Mouse (Mus musculus): ENCODE data around the gene Acox3. TPM values are rescaled to one million over a fixed set of nuclear protein-coding genes. Genes with fewer than 3 reads are reported as not detected.
A peak's percentile ranks its signal among the peaks of the same experiment; 100 is the strongest.

Gene Acox3
- polyA plus RNA-seq, 1 experiment from 2014 or later, result 13.1 TPM

DNA sequence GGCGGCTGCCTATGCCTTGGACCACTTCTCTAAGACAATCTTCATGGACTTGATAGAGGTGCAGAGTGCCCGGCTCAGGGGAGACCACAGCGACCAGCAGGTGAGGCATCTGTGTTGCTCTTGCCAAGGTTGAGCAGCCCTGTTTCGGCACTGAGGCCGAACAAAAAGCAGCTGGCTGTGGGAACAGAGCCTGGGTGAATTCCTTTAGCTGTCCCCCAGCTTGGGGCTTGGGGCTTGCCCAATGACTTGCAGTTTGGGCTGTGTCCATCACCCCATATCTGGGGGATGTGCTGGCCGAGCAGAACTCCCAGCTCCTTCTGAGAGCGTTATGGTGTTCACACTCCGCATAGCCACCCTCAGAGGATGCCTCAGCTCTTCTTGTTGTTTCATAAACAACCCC is 18.7 kb downstream of the Acox3 start:
- H3K4me3 ChIP-seq (ENCODE audit: low read length), result no peak overlapping the region
- H3K27ac ChIP-seq (ENCODE audit: low read depth, low read length), result no peak overlapping the region
- H3K27me3 ChIP-seq (ENCODE audit: control insufficient read depth, insufficient read depth, low read length), result no peaks in the 10 kb centered on the region
- no peaks in the 10 kb centered on the region for H3K4me1 ChIP-seq (ENCODE audit: control insufficient read depth, insufficient read depth, low read length)
- no peak overlapping the region for H3K9ac ChIP-seq (ENCODE audit: low read depth, low read length)
- no peaks in the 10 kb centered on the region for H3K9me3 ChIP-seq (ENCODE audit: control insufficient read depth, low read length)
- no peak overlapping the region for H3K4me2 ChIP-seq (replicated peaks; ENCODE audit: low read depth, low read length)
- 93% methylated on average over 8 of the region's 8 CpGs for WGBS
- peaks cover 10% of the 10 kb centered on the region for H3K36me3 ChIP-seq (ENCODE audit: control insufficient read depth, insufficient read depth, low read length)
- ATAC-seq (ENCODE audit: low FRiP score, low TSS enrichment), result no peak

DNA sequence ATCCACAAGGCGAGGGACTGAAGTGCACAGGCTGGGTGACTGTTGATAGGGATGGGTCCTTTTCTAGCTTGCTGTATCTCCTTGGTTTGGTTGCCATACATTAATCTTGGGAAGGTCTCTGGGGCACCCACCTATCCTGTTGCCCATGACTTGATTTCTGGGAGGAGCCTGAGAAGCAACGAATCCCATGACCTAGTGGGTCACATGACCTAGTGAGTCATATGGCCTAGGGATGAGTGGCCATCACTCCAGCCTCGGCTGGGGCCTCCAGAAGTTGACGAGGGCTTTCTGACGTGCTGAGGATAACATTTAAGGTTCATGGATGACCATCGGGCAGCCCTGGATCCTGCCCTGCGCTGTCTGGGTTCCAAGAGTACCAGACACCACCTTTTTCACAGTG is 22.5 kb downstream of the Acox3 start:
- Histone ChIP-seq H3K36me3 (ENCODE audit: control insufficient read depth, insufficient read depth, low read length) (peaks cover 10% of the 10 kb centered on the region), H3K4me2 (replicated peaks; ENCODE audit: low read depth, low read length) (no peak overlapping the region), H3K9me3 (ENCODE audit: control insufficient read depth, low read length) (no peaks in the 10 kb centered on the region), H3K9ac (ENCODE audit: low read depth, low read length) (no peak overlapping the region), H3K4me3 (ENCODE audit: low read length) (no peak overlapping the region), H3K27ac (ENCODE audit: low read depth, low read length) (no peak overlapping the region), H3K4me1 (ENCODE audit: control insufficient read depth, insufficient read depth, low read length) (peaks cover 15% of the 10 kb centered on the region), H3K27me3 (ENCODE audit: control insufficient read depth, insufficient read depth, low read length) (no peaks in the 10 kb centered on the region)
- WGBS, result 82% methylated on average over 7 of the region's 7 CpGs
- no peak for ATAC-seq (ENCODE audit: low FRiP score, low TSS enrichment)

DNA sequence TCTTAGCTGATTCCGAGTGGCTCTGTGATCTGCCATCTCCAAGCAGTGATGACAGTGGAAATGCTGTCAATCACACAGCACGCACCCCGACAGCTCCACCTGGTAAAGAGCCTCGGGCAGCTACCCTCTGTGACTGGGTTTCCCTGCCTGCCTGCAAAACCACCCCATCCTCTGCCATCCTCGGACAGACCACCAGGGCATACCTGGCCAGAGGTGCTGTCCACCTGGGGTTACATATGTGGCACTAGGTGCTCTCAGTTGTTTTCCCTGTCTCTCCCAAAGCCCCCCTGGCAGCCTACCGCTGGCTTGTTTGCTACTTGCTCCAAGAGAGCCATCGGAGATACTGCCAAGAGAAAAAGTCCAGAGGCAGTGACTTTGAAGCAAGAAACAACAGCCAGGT is 24.0 kb downstream of the Acox3 start:
- Histone ChIP-seq H3K4me1 (ENCODE audit: control insufficient read depth, insufficient read depth, low read length) (peaks cover 15% of the 10 kb centered on the region), H3K27me3 (ENCODE audit: control insufficient read depth, insufficient read depth, low read length) (no peaks in the 10 kb centered on the region), H3K4me3 (ENCODE audit: low read length) (no peak overlapping the region), H3K4me2 (replicated peaks; ENCODE audit: low read depth, low read length) (no peak overlapping the region), H3K9ac (ENCODE audit: low read depth, low read length) (no peak overlapping the region), H3K9me3 (ENCODE audit: control insufficient read depth, low read length) (no peaks in the 10 kb centered on the region), H3K27ac (ENCODE audit: low read depth, low read length) (no peak overlapping the region), H3K36me3 (ENCODE audit: control insufficient read depth, insufficient read depth, low read length) (peaks cover 4% of the 10 kb centered on the region)
- ATAC-seq (ENCODE audit: low FRiP score, low TSS enrichment), result no peak
- WGBS, result 89% methylated on average over 7 of the region's 7 CpGs

DNA sequence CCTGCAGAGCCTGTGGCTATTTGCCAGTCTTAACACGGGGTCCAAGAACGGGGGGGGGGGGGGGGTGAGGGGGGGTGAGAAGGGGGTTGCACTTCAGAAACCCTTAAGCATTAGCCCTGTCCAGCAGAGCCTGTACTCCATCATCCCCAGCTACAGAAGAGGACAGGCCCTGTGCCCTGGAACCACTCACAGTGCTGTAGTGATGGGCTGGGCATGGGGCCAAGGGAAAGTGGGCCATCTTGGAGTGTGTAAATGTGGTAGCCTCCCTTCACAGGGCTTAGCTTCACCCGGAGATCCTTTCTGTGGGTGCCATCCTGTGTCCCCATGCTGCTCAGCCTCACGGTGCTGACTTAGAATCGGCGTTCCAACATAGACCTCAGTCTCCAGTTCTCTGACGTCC is 24.9 kb downstream of the Acox3 start:
- 82% methylated on average over 7 of the region's 7 CpGs for WGBS
- Histone ChIP-seq H3K4me2 (replicated peaks; ENCODE audit: low read depth, low read length) (no peak overlapping the region), H3K27me3 (ENCODE audit: control insufficient read depth, insufficient read depth, low read length) (no peaks in the 10 kb centered on the region), H3K9ac (ENCODE audit: low read depth, low read length) (no peak overlapping the region), H3K4me3 (ENCODE audit: low read length) (no peak overlapping the region), H3K36me3 (ENCODE audit: control insufficient read depth, insufficient read depth, low read length) (no peaks in the 10 kb centered on the region; the same call in 1 of the 2 replicates), H3K9me3 (ENCODE audit: control insufficient read depth, low read length) (no peaks in the 10 kb centered on the region), H3K27ac (ENCODE audit: low read depth, low read length) (no peak overlapping the region), H3K4me1 (ENCODE audit: control insufficient read depth, insufficient read depth, low read length) (peaks cover 15% of the 10 kb centered on the region)
- no peak for ATAC-seq (ENCODE audit: low FRiP score, low TSS enrichment)

GRCm38 (mm10) chr5:35608559-35608958 is 25.7 kb downstream of the Acox3 start:
- Histone ChIP-seq H3K4me2 (replicated peaks; ENCODE audit: low read depth, low read length) (no peak overlapping the region), H3K9ac (ENCODE audit: low read depth, low read length) (no peak overlapping the region), H3K9me3 (ENCODE audit: control insufficient read depth, low read length) (no peaks in the 10 kb centered on the region), H3K4me3 (ENCODE audit: low read length) (no peak overlapping the region), H3K27me3 (ENCODE audit: control insufficient read depth, insufficient read depth, low read length) (no peaks in the 10 kb centered on the region), H3K27ac (ENCODE audit: low read depth, low read length) (peak overlapping the region; percentile 52; the same call in 1 of the 2 replicates), H3K36me3 (ENCODE audit: control insufficient read depth, insufficient read depth, low read length) (no peaks in the 10 kb centered on the region; the same call in 1 of the 2 replicates), H3K4me1 (ENCODE audit: control insufficient read depth, insufficient read depth, low read length) (peaks cover 15% of the 10 kb centered on the region)
- no peak for ATAC-seq (ENCODE audit: low FRiP score, low TSS enrichment)
- WGBS, result 84% methylated on average over 5 of the region's 5 CpGs

- Histone ChIP-seq H3K4me3 (ENCODE audit: low read length) (no peak overlapping the region), H3K4me2 (replicated peaks; ENCODE audit: low read depth, low read length) (peak overlapping the region; percentile 11; the same call in 1 of the 2 replicates), H3K9me3 (ENCODE audit: control insufficient read depth, low read length) (no peaks in the 10 kb centered on the region), H3K4me1 (ENCODE audit: control insufficient read depth, insufficient read depth, low read length) (peaks cover 15% of the 10 kb centered on the region), H3K9ac (ENCODE audit: low read depth, low read length) (no peak overlapping the region), H3K36me3 (ENCODE audit: control insufficient read depth, insufficient read depth, low read length) (no peaks in the 10 kb centered on the region; the same call in 1 of the 2 replicates), H3K27me3 (ENCODE audit: control insufficient read depth, insufficient read depth, low read length) (no peaks in the 10 kb centered on the region), H3K27ac (ENCODE audit: low read depth, low read length) (peak overlapping the region; percentile 52; the same call in 1 of the 2 replicates)
- WGBS, result 11% methylated on average over 12 of the region's 12 CpGs
- peak; percentile 89 for ATAC-seq (ENCODE audit: low FRiP score, low TSS enrichment)
Measured at GRCm38 (mm10) chr5:35609381-35609780, 26.5 kb downstream of the Acox3 start.

GRCm38 (mm10) chr5:35609971-35610370 is 27.1 kb downstream of the Acox3 start:
- Histone ChIP-seq H3K4me2 (replicated peaks; ENCODE audit: low read depth, low read length) (no peak overlapping the region), H3K27me3 (ENCODE audit: control insufficient read depth, insufficient read depth, low read length) (no peaks in the 10 kb centered on the region), H3K9me3 (ENCODE audit: control insufficient read depth, low read length) (no peaks in the 10 kb centered on the region), H3K27ac (ENCODE audit: low read depth, low read length) (no peak overlapping the region), H3K9ac (ENCODE audit: low read depth, low read length) (no peak overlapping the region), H3K4me3 (ENCODE audit: low read length) (no peak overlapping the region), H3K36me3 (ENCODE audit: control insufficient read depth, insufficient read depth, low read length) (no peaks in the 10 kb centered on the region), H3K4me1 (ENCODE audit: control insufficient read depth, insufficient read depth, low read length) (peaks cover 15% of the 10 kb centered on the region)
- WGBS, result 59% methylated on average over 2 of the region's 2 CpGs
- ATAC-seq (ENCODE audit: low FRiP score, low TSS enrichment), result 0 out of 2 replicates have a peak, but pooled peaks have one; percentile 17

DNA sequence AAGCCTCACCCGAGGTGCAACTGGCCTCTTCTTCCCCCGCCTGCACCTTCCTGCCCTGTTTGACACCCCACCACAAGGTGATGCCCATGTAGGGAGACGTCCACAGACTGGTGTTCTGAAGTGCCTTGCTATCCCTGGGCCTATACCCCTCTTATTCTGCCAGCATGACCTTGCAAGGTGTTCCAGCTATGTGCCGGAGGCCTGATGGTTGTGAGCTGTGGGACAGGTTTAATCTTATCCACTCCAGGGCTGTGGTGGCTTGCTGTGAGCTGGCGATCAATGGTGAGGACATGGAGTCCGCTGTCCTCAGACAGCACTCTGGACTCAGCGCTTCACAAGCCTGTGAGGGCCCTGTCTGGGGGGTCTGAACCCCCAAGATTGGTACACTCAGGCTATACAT is 27.5 kb downstream of the Acox3 start:
- Histone ChIP-seq H3K27me3 (ENCODE audit: control insufficient read depth, insufficient read depth, low read length) (no peaks in the 10 kb centered on the region), H3K4me2 (replicated peaks; ENCODE audit: low read depth, low read length) (no peak overlapping the region), H3K4me1 (ENCODE audit: control insufficient read depth, insufficient read depth, low read length) (peaks cover 15% of the 10 kb centered on the region), H3K9me3 (ENCODE audit: control insufficient read depth, low read length) (no peaks in the 10 kb centered on the region), H3K9ac (ENCODE audit: low read depth, low read length) (no peak overlapping the region), H3K4me3 (ENCODE audit: low read length) (no peak overlapping the region), H3K36me3 (ENCODE audit: control insufficient read depth, insufficient read depth, low read length) (no peaks in the 10 kb centered on the region), H3K27ac (ENCODE audit: low read depth, low read length) (no peak overlapping the region)
- WGBS, result 93% methylated on average over 7 of the region's 7 CpGs
- no peak for ATAC-seq (ENCODE audit: low FRiP score, low TSS enrichment)

DNA sequence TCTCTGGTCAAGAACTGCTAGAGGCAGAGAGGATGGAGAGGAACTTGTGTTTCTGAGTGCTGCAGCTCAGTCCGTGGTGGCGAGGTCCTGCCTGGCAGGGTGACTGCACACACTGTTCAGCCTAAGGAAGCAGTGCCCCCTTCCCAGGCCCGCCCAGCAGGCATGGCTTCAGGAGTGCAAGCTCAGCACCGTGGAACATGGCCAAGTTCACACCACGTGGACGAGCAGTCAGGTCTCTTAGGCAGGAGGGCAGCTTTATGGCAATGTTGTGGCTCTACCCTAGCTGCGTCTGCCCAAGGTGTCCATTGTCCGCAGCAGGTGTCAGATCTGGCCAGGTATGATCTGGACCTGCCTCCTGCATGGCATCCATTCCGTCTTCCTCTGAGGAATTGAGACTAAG is 28.3 kb downstream of the Acox3 start:
- Histone ChIP-seq H3K27ac (ENCODE audit: low read depth, low read length) (no peak overlapping the region), H3K4me1 (ENCODE audit: control insufficient read depth, insufficient read depth, low read length) (peaks cover 15% of the 10 kb centered on the region), H3K4me2 (replicated peaks; ENCODE audit: low read depth, low read length) (no peak overlapping the region), H3K27me3 (ENCODE audit: control insufficient read depth, insufficient read depth, low read length) (no peaks in the 10 kb centered on the region), H3K4me3 (ENCODE audit: low read length) (no peak overlapping the region), H3K9ac (ENCODE audit: low read depth, low read length) (no peak overlapping the region), H3K36me3 (ENCODE audit: control insufficient read depth, insufficient read depth, low read length) (no peaks in the 10 kb centered on the region), H3K9me3 (ENCODE audit: control insufficient read depth, low read length) (no peaks in the 10 kb centered on the region)
- ATAC-seq (ENCODE audit: low FRiP score, low TSS enrichment), result no peak
- 79% methylated on average over 9 of the region's 9 CpGs for WGBS
